Mouse (Mus musculus) erythroblast, embryonic 14.5 days (primary cell): ENCODE data around the gene Psmc6.

Experiments used
- GATA1 ChIP-seq: IDR thresholded peaks from 2 replicates; pipeline ENCODE4 v1.6.1; 2012; ENCODE audit warnings: low read length, inconsistent platforms, mixed read lengths
- TAL1 ChIP-seq: IDR thresholded peaks from 3 replicates; pipeline ENCODE4 v1.6.1; 2012; ENCODE audit warnings: low read length, inconsistent platforms, mixed read lengths

GRCm38 (mm10) chr14:45291608-45292007 lies 38.0 kb upstream of the Psmc6 start:
- TF ChIP-seq TAL1 (no peak), GATA1 (no peak)
